Mouse (Mus musculus): ENCODE results near the gene Zfp365. TPM values are rescaled to one million over a fixed set of nuclear protein-coding genes. Genes with fewer than 3 reads are reported as not detected.

Gene Zfp365
- polyA plus RNA-seq, 1 experiment from 2014 or later = 0.77 TPM

DNA sequence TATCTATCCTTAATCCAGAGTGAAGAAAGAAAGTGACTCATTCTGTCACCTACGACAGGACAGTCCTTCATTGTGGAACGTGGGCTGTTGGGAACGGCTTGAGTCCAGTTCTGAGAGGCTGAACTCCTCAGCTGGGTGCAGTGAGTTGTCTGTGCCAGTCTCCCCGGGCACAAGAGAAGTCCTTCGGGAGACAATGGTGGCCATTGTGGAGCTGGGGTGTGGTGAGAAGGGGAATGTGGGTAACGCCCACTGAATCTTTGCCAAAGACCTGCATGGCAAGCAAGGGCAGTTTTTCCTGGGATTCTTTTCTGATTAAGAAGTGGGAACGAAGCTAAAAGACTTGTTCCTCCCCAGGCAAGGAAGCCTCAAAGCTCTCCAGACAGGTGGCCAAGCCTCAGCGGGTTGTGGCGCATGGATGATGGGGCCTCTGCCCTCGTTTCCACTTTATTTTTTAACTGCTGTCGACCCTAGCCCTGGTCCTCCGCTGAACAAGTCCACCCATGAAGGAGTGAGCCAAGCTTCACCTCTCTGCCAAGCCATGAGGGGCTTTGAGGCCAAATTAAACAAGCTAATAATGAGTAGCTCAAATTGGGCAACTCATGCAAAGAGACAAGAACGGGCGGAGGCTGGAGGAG lies 66.3 kb downstream of the Zfp365 start:
- Histone ChIP-seq H3K27me3 (ENCODE audit: control insufficient read depth, insufficient read depth, low read length) (no peaks in the 10 kb centered on the region), H3K4me3 (ENCODE audit: low read depth, low read length) (no peak overlapping the region), H3K4me1 (ENCODE audit: control insufficient read depth, insufficient read depth, low read length) (no peaks in the 10 kb centered on the region), H3K9me3 (replicated peaks; ENCODE audit: control insufficient read depth, low read length) (no peaks in the 10 kb centered on the region), H3K27ac (ENCODE audit: low read depth, low read length) (no peak overlapping the region), H3K4me2 (no peak overlapping the region), H3K36me3 (ENCODE audit: control insufficient read depth, insufficient read depth, low read length) (no peaks in the 10 kb centered on the region), H3K9ac (ENCODE audit: low read depth, low read length) (no peak overlapping the region)
- WGBS (ENCODE audit: insufficient replicate concordance) = 76% methylated on average over 14 of the region's 14 CpGs
- no peak for ATAC-seq (replicated peaks; ENCODE audit: insufficient number of reproducible peaks, low FRiP score, low TSS enrichment)

DNA sequence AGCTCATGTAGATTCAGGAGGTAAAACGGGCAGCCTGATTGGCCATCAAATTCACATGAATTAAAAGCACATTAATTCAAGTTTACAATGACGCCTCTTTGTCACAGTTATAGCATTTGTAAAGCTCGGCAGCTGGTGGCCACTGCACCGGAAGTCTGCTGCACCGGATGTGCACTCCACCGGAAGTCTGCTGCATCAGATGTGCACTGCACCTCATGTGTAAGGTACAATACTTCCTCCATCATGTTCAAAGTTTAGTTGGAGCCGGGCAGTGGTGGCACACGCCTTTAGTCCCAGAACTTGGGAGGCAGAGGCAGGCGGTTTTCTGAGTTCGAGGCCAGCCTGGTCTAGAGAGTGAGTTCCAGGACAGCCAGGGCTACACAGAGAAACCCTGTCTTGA lies 70.9 kb downstream of the Zfp365 start:
- Histone ChIP-seq H3K9ac (ENCODE audit: low read depth, low read length) (no peak overlapping the region), H3K4me1 (ENCODE audit: control insufficient read depth, insufficient read depth, low read length) (no peaks in the 10 kb centered on the region), H3K27ac (ENCODE audit: low read depth, low read length) (no peak overlapping the region), H3K4me2 (no peak overlapping the region), H3K27me3 (ENCODE audit: control insufficient read depth, insufficient read depth, low read length) (no peaks in the 10 kb centered on the region), H3K36me3 (ENCODE audit: control insufficient read depth, insufficient read depth, low read length) (no peaks in the 10 kb centered on the region), H3K9me3 (replicated peaks; ENCODE audit: control insufficient read depth, low read length) (no peaks in the 10 kb centered on the region), H3K4me3 (ENCODE audit: low read depth, low read length) (no peak overlapping the region)
- 86% methylated on average over 10 of the region's 10 CpGs for WGBS (ENCODE audit: insufficient replicate concordance)
- no peak for ATAC-seq (replicated peaks; ENCODE audit: insufficient number of reproducible peaks, low FRiP score, low TSS enrichment)

DNA sequence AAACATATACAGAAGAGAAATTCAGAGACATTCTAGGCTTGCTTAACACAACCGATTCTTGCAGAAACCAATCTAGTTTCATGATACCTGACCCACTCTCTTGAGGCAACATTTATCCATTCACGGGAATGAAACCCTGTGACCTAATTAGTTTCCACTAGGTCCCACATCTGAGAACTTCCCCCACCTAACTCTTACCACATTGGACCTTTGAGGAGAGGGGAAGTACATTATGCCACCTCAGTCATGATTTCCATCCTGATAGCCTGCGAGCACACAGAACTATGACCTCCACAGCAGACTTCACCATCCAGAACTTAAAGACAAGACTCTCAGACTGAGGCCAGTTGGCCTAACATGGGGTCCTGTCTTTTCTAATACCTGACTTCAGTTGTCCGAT lies 71.7 kb downstream of the Zfp365 start:
- H3K4me2 ChIP-seq = no peak overlapping the region
- H3K27me3 ChIP-seq (ENCODE audit: control insufficient read depth, insufficient read depth, low read length) = no peaks in the 10 kb centered on the region
- no peak overlapping the region for H3K4me3 ChIP-seq (ENCODE audit: low read depth, low read length)
- no peak overlapping the region for H3K27ac ChIP-seq (ENCODE audit: low read depth, low read length)
- WGBS (ENCODE audit: insufficient replicate concordance) = 84% methylated on average over 4 of the region's 4 CpGs
- H3K9ac ChIP-seq (ENCODE audit: low read depth, low read length) = no peak overlapping the region
- H3K4me1 ChIP-seq (ENCODE audit: control insufficient read depth, insufficient read depth, low read length) = no peaks in the 10 kb centered on the region
- no peak for ATAC-seq (replicated peaks; ENCODE audit: insufficient number of reproducible peaks, low FRiP score, low TSS enrichment)
- no peaks in the 10 kb centered on the region for H3K9me3 ChIP-seq (replicated peaks; ENCODE audit: control insufficient read depth, low read length)
- no peaks in the 10 kb centered on the region for H3K36me3 ChIP-seq (ENCODE audit: control insufficient read depth, insufficient read depth, low read length)

DNA sequence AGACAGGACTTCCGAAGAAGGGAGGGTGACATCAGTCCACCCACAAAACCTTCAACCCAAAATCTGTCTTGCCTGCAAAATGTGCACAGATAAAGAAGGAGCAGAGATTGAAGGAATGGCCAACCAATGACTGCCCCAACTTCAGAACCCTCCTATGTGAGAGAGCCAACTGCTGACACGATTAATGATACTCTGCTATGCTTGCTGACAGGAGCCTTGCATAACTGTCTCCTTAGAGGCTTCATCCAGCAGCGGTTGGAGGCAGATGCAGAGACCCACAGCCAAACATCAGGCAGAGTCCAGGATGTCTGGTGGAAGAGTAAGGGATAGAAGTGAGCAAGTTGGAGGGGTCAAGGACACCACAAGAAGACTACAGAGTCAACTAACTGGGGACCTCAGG lies 73.3 kb downstream of the Zfp365 start:
- 71% methylated on average over 3 of the region's 3 CpGs for WGBS (ENCODE audit: insufficient replicate concordance)
- no peaks in the 10 kb centered on the region for H3K27me3 ChIP-seq (ENCODE audit: control insufficient read depth, insufficient read depth, low read length)
- no peak for ATAC-seq (replicated peaks; ENCODE audit: insufficient number of reproducible peaks, low FRiP score, low TSS enrichment)
- H3K4me1 ChIP-seq (ENCODE audit: control insufficient read depth, insufficient read depth, low read length) = no peaks in the 10 kb centered on the region
- no peak overlapping the region for H3K4me3 ChIP-seq (ENCODE audit: low read depth, low read length)
- no peaks in the 10 kb centered on the region for H3K36me3 ChIP-seq (ENCODE audit: control insufficient read depth, insufficient read depth, low read length)
- no peak overlapping the region for H3K4me2 ChIP-seq
- 0 out of 2 replicates have a peak, but pooled peaks cover 2% of the 10 kb centered on the region for H3K9me3 ChIP-seq (replicated peaks; ENCODE audit: control insufficient read depth, low read length)
- no peak overlapping the region for H3K9ac ChIP-seq (ENCODE audit: low read depth, low read length)
- H3K27ac ChIP-seq (ENCODE audit: low read depth, low read length) = no peak overlapping the region

DNA sequence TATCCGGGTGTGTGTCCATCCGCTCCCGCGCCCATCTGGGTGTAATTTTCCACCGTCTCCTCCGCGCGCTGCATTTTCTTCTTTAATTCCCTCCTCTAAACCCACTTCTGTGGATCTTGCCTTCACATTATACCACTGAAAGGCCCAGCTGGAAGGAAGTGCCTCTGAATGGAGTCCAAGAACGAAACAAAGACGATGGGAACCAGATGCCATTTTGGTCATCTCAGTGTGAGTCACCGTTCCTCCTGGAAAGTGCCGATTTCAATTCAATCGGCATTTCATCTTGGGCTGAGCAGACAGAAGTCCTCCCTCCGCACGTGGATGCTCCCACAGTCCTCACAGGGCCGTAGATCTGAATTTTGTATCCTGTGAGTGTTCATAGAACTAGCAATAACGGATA lies 76.0 kb downstream of the Zfp365 start:
- Histone ChIP-seq H3K4me2 (no peak overlapping the region), H3K27me3 (ENCODE audit: control insufficient read depth, insufficient read depth, low read length) (no peaks in the 10 kb centered on the region), H3K9ac (ENCODE audit: low read depth, low read length) (no peak overlapping the region), H3K4me1 (ENCODE audit: control insufficient read depth, insufficient read depth, low read length) (no peaks in the 10 kb centered on the region), H3K4me3 (ENCODE audit: low read depth, low read length) (no peak overlapping the region), H3K36me3 (ENCODE audit: control insufficient read depth, insufficient read depth, low read length) (no peaks in the 10 kb centered on the region), H3K9me3 (replicated peaks; ENCODE audit: control insufficient read depth, low read length) (0 out of 2 replicates have a peak, but pooled peaks cover 2% of the 10 kb centered on the region), H3K27ac (ENCODE audit: low read depth, low read length) (no peak overlapping the region)
- WGBS (ENCODE audit: insufficient replicate concordance) = 85% methylated on average over 17 of the region's 17 CpGs
- ATAC-seq (replicated peaks; ENCODE audit: insufficient number of reproducible peaks, low FRiP score, low TSS enrichment) = no peak

Other genes with a start within 250 kb of the Zfp365 start
- gene Rtkn2, start 66.9 kb upstream of the Zfp365 start, polyA plus RNA-seq (2014; fragmentation: Nextera tagmentation; extraction: Ambion mirVana) = 6.5 and 7.2 TPM in 2 replicates

All from heart, embryonic 11.5 days (tissue).